Comparison of ENCODE assay signal across 5 mouse cellular contexts in genomic region chr19:4309302-4309701, GRCm38 (mm10).
"Had no signal": no experiment of that assay in that cellular context is flagged by ENCODE, and none has a peak within 500 bp of the region (broad histone marks: within the 10 kb centered on the region; RNA-seq: fewer than 3 reads in every experiment).

No protein-coding gene starts in this region.

- DNase-seq: layer of hippocampus, postnatal 36 days; lung, adult 2 months had no signal

- H3K27me3 ChIP-seq: liver, embryonic 13.5 days had no signal

- H3K4me3 ChIP-seq: left cerebral cortex, adult 2 months; liver, embryonic 13.5 days had no signal

- H3K36me3 ChIP-seq: liver, embryonic 13.5 days had no signal

- H3K27ac ChIP-seq: kidney, postnatal 0 days; left cerebral cortex, adult 2 months; liver, embryonic 13.5 days had no signal

- H3K9ac ChIP-seq: liver, embryonic 13.5 days had no signal
